ENCODE assay signal across 10 mouse cellular contexts in the genomic region with DNA sequence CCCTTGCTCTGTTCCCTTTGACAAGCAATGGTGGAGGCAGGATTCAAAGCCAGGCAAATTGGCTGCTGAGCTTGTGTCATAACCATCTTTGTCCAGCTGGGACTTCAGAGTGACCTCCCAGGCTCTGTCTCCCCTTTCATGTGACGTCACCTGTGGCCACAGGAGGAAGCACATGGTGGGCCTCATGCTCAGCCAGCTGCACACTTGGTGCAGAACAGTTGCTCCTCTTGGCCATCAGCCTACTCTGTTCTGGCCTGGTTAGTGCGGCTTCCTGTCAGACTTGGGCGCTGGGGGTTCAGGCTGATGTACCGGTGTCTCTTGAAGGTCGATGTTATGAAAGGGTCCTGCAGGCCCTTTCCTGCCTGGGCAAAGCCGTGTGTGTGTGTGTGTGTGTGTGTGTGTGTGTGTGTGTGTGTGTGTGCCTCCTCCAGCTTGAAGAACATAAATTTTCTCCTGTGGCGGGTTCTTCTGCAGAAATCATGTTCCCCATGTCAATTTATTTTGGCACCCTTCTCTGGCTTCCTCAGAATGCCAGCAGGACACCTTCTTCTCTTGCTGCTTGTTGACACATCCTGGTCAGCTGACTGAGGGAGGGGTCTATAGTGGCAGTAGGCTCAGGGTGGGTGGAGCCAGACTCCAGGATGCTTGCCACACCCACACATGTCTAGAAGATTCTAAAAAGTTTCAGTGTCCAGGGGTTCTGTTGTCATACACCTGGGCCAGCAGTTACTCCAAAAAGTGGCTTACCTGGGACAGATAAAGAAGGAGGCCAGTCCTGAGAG. TPM values are rescaled to one million over a fixed set of nuclear protein-coding genes. Genes with fewer than 3 reads are reported as not detected.
DNase-seq lines count a peak whose midpoint lies in the region; ATAC-seq lines count a peak whose summit lies in the region.
"Had no signal": no experiment of that assay in that cellular context is flagged by ENCODE, and none has a peak within 500 bp of the region (broad histone marks: within the 10 kb centered on the region; RNA-seq: fewer than 3 reads in every experiment).

No protein-coding gene starts in this region.

- peak; percentile 67 to 88 for DNase-seq in heart, adult 18-20 months
- DNase-seq in heart, embryonic 10.5 days (ENCODE audit: low spot score) = no peak
- peak; percentile 32 to 34 for DNase-seq in B cell, adult 2 months
- DNase-seq in gastrocnemius, postnatal 25 days = peak; percentile 65
- DNase-seq in lung, postnatal 14 days = peak; percentile 32
- no peak for DNase-seq in right cerebral cortex, adult 18-20 months

- H3K4me2 ChIP-seq in forebrain, embryonic 15.5 days (replicated peaks) = no peak overlapping the region
- H3K4me2 ChIP-seq in hindbrain, embryonic 13.5 days = no peak overlapping the region
- H3K4me2 ChIP-seq: heart, embryonic 15.5 days had no signal

- H3K4me3 ChIP-seq in heart, embryonic 10.5 days = no peak overlapping the region
- H3K4me3 ChIP-seq in forebrain, embryonic 15.5 days = no peak overlapping the region
- H3K4me3 ChIP-seq in hindbrain, embryonic 13.5 days = no peak overlapping the region
- H3K4me3 ChIP-seq: heart, embryonic 15.5 days had no signal

- H3K9me3 ChIP-seq in heart, embryonic 10.5 days = no peaks in the 10 kb centered on the region
- H3K9me3 ChIP-seq in forebrain, embryonic 15.5 days = no peaks in the 10 kb centered on the region
- no peaks in the 10 kb centered on the region for H3K9me3 ChIP-seq in hindbrain, embryonic 13.5 days
- H3K9me3 ChIP-seq: heart, embryonic 15.5 days had no signal

- no peak for ATAC-seq in forebrain, embryonic 15.5 days (replicated peaks)
- no peak for ATAC-seq in hindbrain, embryonic 13.5 days (ENCODE audit: low FRiP score)

- H3K27me3 ChIP-seq in heart, embryonic 10.5 days (ENCODE audit: insufficient read depth, poor library complexity, severe bottlenecking) = peaks cover 4% of the 10 kb centered on the region; the same call in 1 of the 2 replicates
- no peaks in the 10 kb centered on the region for H3K27me3 ChIP-seq in forebrain, embryonic 15.5 days
- 0 out of 2 replicates have a peak, but pooled peaks cover 4% of the 10 kb centered on the region for H3K27me3 ChIP-seq in hindbrain, embryonic 13.5 days
- H3K27me3 ChIP-seq: heart, embryonic 15.5 days had no signal

- H3K36me3 ChIP-seq in heart, embryonic 10.5 days = no peaks in the 10 kb centered on the region
- no peaks in the 10 kb centered on the region for H3K36me3 ChIP-seq in forebrain, embryonic 15.5 days
- no peaks in the 10 kb centered on the region for H3K36me3 ChIP-seq in hindbrain, embryonic 13.5 days
- H3K36me3 ChIP-seq: heart, embryonic 15.5 days had no signal

- peaks cover 12% of the 10 kb centered on the region for H3K4me1 ChIP-seq in heart, embryonic 10.5 days
- peaks cover 4% of the 10 kb centered on the region for H3K4me1 ChIP-seq in forebrain, embryonic 15.5 days
- H3K4me1 ChIP-seq in hindbrain, embryonic 13.5 days (replicated peaks) = peaks cover 3% of the 10 kb centered on the region

- no peak overlapping the region for H3K9ac ChIP-seq in forebrain, embryonic 15.5 days (replicated peaks)
- no peak overlapping the region for H3K9ac ChIP-seq in hindbrain, embryonic 13.5 days
- H3K9ac ChIP-seq: heart, embryonic 15.5 days; liver, embryonic 14.5 days had no signal

- no peak overlapping the region for H3K27ac ChIP-seq in heart, embryonic 10.5 days
- H3K27ac ChIP-seq in forebrain, embryonic 15.5 days (replicated peaks) = no peak overlapping the region
- no peak overlapping the region for H3K27ac ChIP-seq in hindbrain, embryonic 13.5 days
- H3K27ac ChIP-seq: heart, embryonic 15.5 days; liver, embryonic 14.5 days had no signal

- 91% methylated on average over 7 of the region's 7 CpGs for WGBS in heart, embryonic 10.5 days
- 89% methylated on average over 7 of the region's 7 CpGs for WGBS in forebrain, embryonic 15.5 days
- WGBS in hindbrain, embryonic 13.5 days = 92% methylated on average over 7 of the region's 7 CpGs

RNA-seq across cellular contexts. Expression of a gene that starts 5.0 kb away (rescaled TPM):
- total RNA-seq in heart, adult 18-20 months (2021) = 1 to 10 TPM in 1 of 2 experiments, under 1 TPM in 1; 0.69 to 1.0 TPM
- polyA plus RNA-seq in heart, embryonic 10.5 days (2016; fragmentation: Nextera tagmentation; extraction: Ambion mirVana) = 1.6 and 1.7 TPM in 2 replicates
- total RNA-seq in gastrocnemius, postnatal 25 days (2021) = under 1 TPM; 0.43 to 0.49 TPM
- polyA plus RNA-seq in forebrain, embryonic 15.5 days (2015; fragmentation: Nextera tagmentation; extraction: Ambion mirVana) = 0.13 and 0.31 TPM in 2 replicates
- 0.41 and 0.77 TPM in 2 replicates for polyA plus RNA-seq in hindbrain, embryonic 13.5 days (2015; fragmentation: Nextera tagmentation; extraction: Ambion mirVana)

Comparison
In these comparisons a context has a peak if more than half of its experiments do, and no peak if none do; other contexts are left out.
1. DNase-seq: peak in heart, adult 18-20 months (2 of 2), B cell, adult 2 months (2 of 2), gastrocnemius, postnatal 25 days (single experiment) and lung, postnatal 14 days (single experiment); none in heart, embryonic 10.5 days (single experiment) and right cerebral cortex, adult 18-20 months (single experiment).